Mouse (Mus musculus) forebrain, embryonic 16.5 days (tissue): ENCODE measurements around the gene Apoe. TPM values are rescaled to one million over a fixed set of nuclear protein-coding genes. Genes with fewer than 3 reads are reported as not detected.

Source experiments
- ATAC-seq: fragments of 200-750 bp; cut with Nextera tagmentation; 2 replicates; pipeline ENCODE4 v1.8.0; 2017; ENCODE audit warnings: mild to moderate bottlenecking, moderate library complexity
- H3K27ac ChIP-seq: fragments of 300-500 bp; sonication (generic); 2 replicates; pipeline ENCODE4 v1.5.1; 2014; ENCODE audit warnings: low read length, control low read depth
- H3K27me3 ChIP-seq: fragments of 300-500 bp; sonication (generic); replicated peaks from 2 replicates; pipeline ENCODE4 v1.6.1; 2014; ENCODE audit warnings: low read length; ENCODE audit not compliant: control insufficient read depth, insufficient read depth
- H3K36me3 ChIP-seq: fragments of 300-500 bp; sonication (generic); 2 replicates; pipeline ENCODE4 v1.6.1; 2014; ENCODE audit not compliant: control insufficient read depth, insufficient read depth
- H3K4me1 ChIP-seq: fragments of 300-500 bp; sonication (generic); replicated peaks from 2 replicates; pipeline ENCODE4 v1.6.1; 2014; ENCODE audit warnings: low read length; ENCODE audit not compliant: control insufficient read depth, insufficient read depth
- H3K4me2 ChIP-seq: fragments of 300-500 bp; sonication (generic); 2 replicates; pipeline ENCODE4 v1.6.1; 2014; ENCODE audit warnings: mild to moderate bottlenecking, low read length, control low read depth
- H3K4me3 ChIP-seq: fragments of 300-500 bp; sonication (generic); replicated peaks from 2 replicates; pipeline ENCODE4 v1.5.1; 2014; ENCODE audit warnings: mild to moderate bottlenecking, low read length, control low read depth
- H3K9ac ChIP-seq: fragments of 300-500 bp; sonication (generic); replicated peaks from 2 replicates; pipeline ENCODE4 v1.6.1; 2014; ENCODE audit warnings: low read depth, low read length, control low read depth
- H3K9me3 ChIP-seq: fragments of 300-500 bp; sonication (generic); 2 replicates; pipeline ENCODE4 v1.6.1; 2016; ENCODE audit warnings: low read length; ENCODE audit not compliant: control insufficient read depth
- WGBS: fragments of 180-500 bp; shearing (Covaris S2); extraction: QIAGEN DNeasy Blood & Tissue Kit; methylation state at CpG from one replicate; pipeline ENCODE4 v1.1.7; 2014; 5-methylcytosine and 5-hydroxymethylcytosine counted together
- polyA plus RNA-seq: library from polyadenylated mRNA; unstranded; fragments of >200 nt; fragmentation: Nextera tagmentation; extraction: Ambion mirVana; gene quantifications from 2 replicates; pipeline ENCODE4 v1.2.1, GENCODE M21; 2015

Apoe gene
- polyA plus RNA-seq, 1 experiment from 2014 or later: 269 TPM

- 0 out of 2 replicates have a peak, but pooled peaks cover 2% of the 10 kb centered on the region for H3K36me3 ChIP-seq
- peaks cover 31% of the 10 kb centered on the region for H3K4me1 ChIP-seq
- H3K9me3 ChIP-seq: no peaks in the 10 kb centered on the region
- H3K27ac ChIP-seq: peak overlapping the region; percentile 66; the same call in 1 of the 2 replicates
- H3K9ac ChIP-seq: peak overlapping the region; percentile 95
- peak overlapping the region; percentile 91 for H3K4me2 ChIP-seq
- H3K27me3 ChIP-seq: no peaks in the 10 kb centered on the region
- peak overlapping the region; percentile 95 for H3K4me3 ChIP-seq
- ATAC-seq: peak; percentile 37
- under 1% methylated on average over 37 of the region's 37 CpGs for WGBS
These were observed 34.5 kb downstream of the Apoe start for GRCm38 (mm10) chr7:19664455-19664954.

DNA sequence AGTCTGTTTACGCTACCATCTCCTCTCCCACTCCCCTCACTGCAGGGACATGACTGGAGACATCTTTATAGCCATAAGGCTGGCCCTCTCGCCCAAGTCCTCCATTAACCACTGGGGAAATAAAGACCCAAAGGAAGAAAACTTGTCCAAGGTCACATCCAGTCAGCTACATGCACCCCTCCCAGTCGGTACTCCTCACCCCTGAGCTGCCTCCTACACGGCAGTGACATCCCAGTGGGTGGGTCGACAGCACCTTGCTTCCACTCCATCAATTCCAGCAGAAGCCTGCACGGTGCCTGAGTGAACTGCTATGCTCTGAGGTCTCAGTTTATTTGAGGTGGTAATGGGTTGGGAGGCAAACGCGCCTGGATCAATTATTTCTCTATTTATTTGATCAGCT, 35.0 kb downstream of the Apoe start:
- no peaks in the 10 kb centered on the region for H3K27me3 ChIP-seq
- H3K4me1 ChIP-seq: peaks cover 26% of the 10 kb centered on the region
- peak overlapping the region; percentile 91 for H3K4me2 ChIP-seq
- H3K9me3 ChIP-seq: no peaks in the 10 kb centered on the region
- H3K9ac ChIP-seq: peak overlapping the region; percentile 95
- H3K27ac ChIP-seq: no peak overlapping the region
- H3K36me3 ChIP-seq: 0 out of 2 replicates have a peak, but pooled peaks cover 2% of the 10 kb centered on the region
- 18% methylated on average over 8 of the region's 8 CpGs for WGBS
- H3K4me3 ChIP-seq: peak overlapping the region; percentile 95
- ATAC-seq: no peak

GRCm38 (mm10) chr7:19652614-19653013, 46.4 kb downstream of the Apoe start:
- H3K36me3 ChIP-seq: peaks cover 6% of the 10 kb centered on the region
- H3K4me2 ChIP-seq: no peak overlapping the region
- no peaks in the 10 kb centered on the region for H3K27me3 ChIP-seq
- no peak overlapping the region for H3K9ac ChIP-seq
- no peak overlapping the region for H3K4me3 ChIP-seq
- no peak overlapping the region for H3K27ac ChIP-seq
- no peaks in the 10 kb centered on the region for H3K4me1 ChIP-seq
- H3K9me3 ChIP-seq: no peaks in the 10 kb centered on the region
- 97% methylated on average over 2 of the region's 2 CpGs for WGBS
- no peak for ATAC-seq

GRCm38 (mm10) chr7:19651063-19651786, 47.8 kb downstream of the Apoe start:
- 93% methylated on average over 6 of the region's 6 CpGs for WGBS
- Histone ChIP-seq H3K9me3 (no peaks in the 10 kb centered on the region), H3K27ac (no peak overlapping the region), H3K27me3 (no peaks in the 10 kb centered on the region), H3K4me1 (no peaks in the 10 kb centered on the region), H3K9ac (no peak overlapping the region), H3K4me3 (no peak overlapping the region), H3K4me2 (no peak overlapping the region), H3K36me3 (peaks cover 12% of the 10 kb centered on the region)
- ATAC-seq: no peak

Other genes starting within 250 kb of the Apoe start
- 13.8 and 17.5 TPM in 2 replicates for gene Mark4, start 240.4 kb downstream of the Apoe start, polyA plus RNA-seq
- 0.11 and 0.19 TPM in 2 replicates for gene Exoc3l2, start 235.9 kb downstream of the Apoe start, polyA plus RNA-seq
- gene Bloc1s3, start 190.8 kb downstream of the Apoe start, polyA plus RNA-seq: 3.7 and 4.9 TPM in 2 replicates
- gene Trappc6a, start 190.8 kb downstream of the Apoe start, polyA plus RNA-seq: 29.4 and 31.2 TPM in 2 replicates
- gene Nkpd1, start 181.3 kb downstream of the Apoe start, polyA plus RNA-seq: 0.81 and 0.90 TPM in 2 replicates
- 31.9 and 38.8 TPM in 2 replicates for gene Ppp1r37, start 136.1 kb downstream of the Apoe start, polyA plus RNA-seq
- 0.26 TPM in 1 of 2 replicates, not detected in the other for gene Zfp296, start 121.9 kb downstream of the Apoe start, polyA plus RNA-seq
- gene Gemin7, start 121.6 kb downstream of the Apoe start, polyA plus RNA-seq: 120 and 124 TPM in 2 replicates
- 57.2 and 57.6 TPM in 2 replicates for gene Clasrp, start 94.7 kb downstream of the Apoe start, polyA plus RNA-seq
- gene Relb, start 69.8 kb downstream of the Apoe start, polyA plus RNA-seq: 3.9 and 4.5 TPM in 2 replicates
- gene Clptm1, start 34.2 kb downstream of the Apoe start, polyA plus RNA-seq: 91.2 and 92.5 TPM in 2 replicates
- not detected in 2 replicates for gene Apoc2, start 21.2 kb downstream of the Apoe start, polyA plus RNA-seq
- gene Gm44805, start 17.8 kb downstream of the Apoe start, polyA plus RNA-seq: not detected in 2 replicates
- not detected in 2 replicates for gene Apoc4, start 17.7 kb downstream of the Apoe start, polyA plus RNA-seq
- 0.58 and 1.8 TPM in 2 replicates for gene Apoc1, start 6.5 kb downstream of the Apoe start, polyA plus RNA-seq
- gene Tomm40, start 16.2 kb upstream of the Apoe start, polyA plus RNA-seq: 109 TPM in 2 replicates
- 42.3 and 48.4 TPM in 2 replicates for gene Nectin2, start 51.3 kb upstream of the Apoe start, polyA plus RNA-seq
- gene Bcam, start 71.8 kb upstream of the Apoe start, polyA plus RNA-seq: 7.9 and 8.8 TPM in 2 replicates
- not detected in 2 replicates for gene Cblc, start 97.6 kb upstream of the Apoe start, polyA plus RNA-seq
- gene Bcl3, start 123.6 kb upstream of the Apoe start, polyA plus RNA-seq: 0.30 and 0.92 TPM in 2 replicates
- 8.8 and 11.8 TPM in 2 replicates for gene Gm19345, start 152.8 kb upstream of the Apoe start, polyA plus RNA-seq
- gene Ceacam16, start 162.1 kb upstream of the Apoe start, polyA plus RNA-seq: 0.46 and 0.77 TPM in 2 replicates
- gene Ceacam19, start 188.8 kb upstream of the Apoe start, polyA plus RNA-seq: not detected in 2 replicates
- 7.6 and 10.3 TPM in 2 replicates for gene Pvr, start 222.0 kb upstream of the Apoe start, polyA plus RNA-seq